Mouse (Mus musculus) limb, embryonic 11.5 days (tissue): ENCODE results near the gene Fam228b. TPM values are rescaled to one million over a fixed set of nuclear protein-coding genes. Genes with fewer than 3 reads are reported as not detected.

Source experiments
- polyA plus RNA-seq: library from polyadenylated mRNA; unstranded; fragments of >200 nt; fragmentation: Nextera tagmentation; extraction: Ambion mirVana; gene quantifications from 2 replicates; pipeline ENCODE4 v1.2.1, GENCODE M21; 2014

The Fam228b gene
- polyA plus RNA-seq, 1 experiment from 2014 or later: 4.3 TPM

Other genes starting within 250 kb of the Fam228b start
- 26.2 and 28.4 TPM in 2 replicates for gene Itsn2, start 176.6 kb downstream of the Fam228b start, polyA plus RNA-seq
- not detected in 2 replicates for gene Gm3625, start 176.3 kb downstream of the Fam228b start, polyA plus RNA-seq
- gene Fam228a, start 30.8 kb downstream of the Fam228b start, polyA plus RNA-seq: 0.28 and 0.30 TPM in 2 replicates
- gene Pfn4, start 245 bp downstream of the Fam228b start, polyA plus RNA-seq: 2.4 TPM in 2 replicates
- 318 and 326 TPM in 2 replicates for gene Sf3b6, start 48.3 kb upstream of the Fam228b start, polyA plus RNA-seq
- gene Fkbp1b, start 72.3 kb upstream of the Fam228b start, polyA plus RNA-seq: 8.6 and 9.0 TPM in 2 replicates
- gene Wdcp, start 74.0 kb upstream of the Fam228b start, polyA plus RNA-seq: 20.0 and 22.6 TPM in 2 replicates
- gene Mfsd2b, start 105.1 kb upstream of the Fam228b start, polyA plus RNA-seq: 3.5 and 4.5 TPM in 2 replicates
- gene Ubxn2a, start 138.4 kb upstream of the Fam228b start, polyA plus RNA-seq: 23.1 and 26.8 TPM in 2 replicates
- gene Atad2b, start 148.1 kb upstream of the Fam228b start, polyA plus RNA-seq: 19.6 and 22.4 TPM in 2 replicates